Mouse (Mus musculus): Measurements from ENCODE around the gene Gm10837.

The Gm10837 gene

DNA sequence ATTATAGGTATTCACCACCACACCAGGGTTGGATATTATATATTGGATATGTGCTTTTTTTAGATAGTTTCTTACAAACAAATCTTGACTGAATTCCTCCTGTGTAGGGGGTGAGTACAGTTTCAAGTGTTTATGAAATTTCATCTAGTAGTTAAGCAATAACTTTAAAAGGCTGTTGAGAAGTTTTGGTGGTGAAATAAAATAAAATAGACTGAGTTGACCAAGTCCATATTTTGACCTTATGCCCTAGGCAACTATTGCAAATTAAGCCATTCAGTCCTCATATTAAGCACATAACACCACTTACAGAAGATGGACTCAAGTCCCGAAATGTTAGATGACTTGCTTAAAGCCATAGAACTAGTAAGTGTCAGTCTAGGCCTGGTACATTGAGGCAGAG, 45.6 kb downstream of the Gm10837 start:
- DNase-seq = no peak

All from right cerebral cortex, postnatal 25 days (tissue).